Mouse (Mus musculus) monocyte, adult 2 months (primary cell): ENCODE results near the gene Heatr1.
"Not testable (repeated sequence)": the region's sequence is repeated elsewhere in the genome, so short reads cannot be mapped to it uniquely, and the experiment has no call there.

Source experiments
- DNase-seq, 2 experiments: peaks; one replicate each; pipeline ENCODE4 v3.0.0; 2022; ENCODE audit warnings: low spot score in 2 of 2, low read depth in 1 of 2

The Heatr1 gene

DNA sequence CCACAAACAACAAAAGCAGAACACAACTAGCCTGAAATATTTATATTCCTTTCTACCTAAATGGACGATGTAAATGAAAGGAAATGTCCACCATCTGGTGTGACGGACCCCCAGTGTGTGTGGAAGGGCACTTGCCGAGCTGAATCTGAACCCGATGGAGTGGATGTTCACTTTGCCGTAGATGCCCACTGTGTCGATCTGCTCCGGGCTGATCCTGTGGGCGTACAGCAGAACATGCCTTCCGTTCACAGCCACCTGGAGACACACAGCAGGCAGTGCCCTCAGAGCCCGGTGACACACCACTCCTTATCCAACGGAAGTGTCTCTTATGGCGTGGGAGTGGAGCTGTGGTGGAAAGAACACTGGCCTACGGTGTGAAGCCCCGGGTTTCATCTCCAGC is 58.3 kb downstream of the Heatr1 start:
- DNase-seq, result no peak

DNA sequence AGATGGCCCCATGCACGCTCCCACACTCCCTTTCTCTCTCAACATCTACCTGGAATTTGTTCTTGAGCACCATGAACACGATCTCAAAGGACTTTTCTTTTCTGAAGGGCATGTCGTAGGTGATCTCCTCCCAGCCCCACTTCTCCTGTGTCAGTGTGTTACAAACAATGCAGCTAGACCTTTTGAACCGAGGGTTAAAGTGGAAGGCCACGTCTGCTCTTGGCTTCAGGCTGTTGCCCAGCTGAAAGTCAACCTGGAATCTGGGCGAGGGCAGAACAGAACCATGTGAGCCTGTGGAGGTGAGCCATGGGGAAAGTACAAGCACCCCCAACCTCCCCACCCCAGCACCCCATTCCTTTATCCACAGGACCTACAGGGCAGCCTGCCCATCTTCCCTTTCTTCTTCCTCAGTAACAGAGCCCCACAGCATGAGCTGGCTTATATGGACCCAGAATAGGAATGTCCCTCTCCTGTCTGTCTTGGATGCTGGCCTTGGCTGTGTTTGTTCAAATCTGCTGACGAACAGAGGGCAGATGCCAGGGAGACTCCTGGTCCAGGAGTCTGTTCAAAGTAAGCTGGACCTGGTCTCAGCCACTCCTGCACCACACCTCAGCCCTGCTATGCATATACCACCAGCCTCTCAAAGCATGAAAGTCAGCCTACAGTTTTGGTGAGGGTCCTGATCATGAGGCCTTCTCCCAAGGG is 60.0 kb downstream of the Heatr1 start:
- DNase-seq, result no peak

DNA sequence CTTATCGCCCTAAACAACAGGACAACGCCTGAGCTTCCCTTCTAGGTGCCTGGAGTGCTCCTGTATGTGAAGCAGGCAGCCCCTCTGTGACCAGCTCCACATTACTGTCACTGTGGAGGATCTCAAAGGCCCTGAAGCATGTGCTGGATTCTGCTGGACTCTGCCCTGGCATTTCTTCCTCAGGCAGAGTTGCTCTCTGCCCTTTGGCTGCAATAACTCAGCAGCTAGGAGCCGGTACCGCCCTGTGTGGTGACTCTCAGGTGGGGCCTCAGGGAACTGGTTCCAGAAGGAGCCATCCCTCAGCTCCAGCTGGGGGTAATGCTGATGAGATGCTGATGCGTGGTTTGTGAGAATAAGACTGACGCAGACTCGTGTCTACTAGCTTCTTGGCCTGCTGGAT is 61.9 kb downstream of the Heatr1 start:
- DNase-seq, result no peak

DNA sequence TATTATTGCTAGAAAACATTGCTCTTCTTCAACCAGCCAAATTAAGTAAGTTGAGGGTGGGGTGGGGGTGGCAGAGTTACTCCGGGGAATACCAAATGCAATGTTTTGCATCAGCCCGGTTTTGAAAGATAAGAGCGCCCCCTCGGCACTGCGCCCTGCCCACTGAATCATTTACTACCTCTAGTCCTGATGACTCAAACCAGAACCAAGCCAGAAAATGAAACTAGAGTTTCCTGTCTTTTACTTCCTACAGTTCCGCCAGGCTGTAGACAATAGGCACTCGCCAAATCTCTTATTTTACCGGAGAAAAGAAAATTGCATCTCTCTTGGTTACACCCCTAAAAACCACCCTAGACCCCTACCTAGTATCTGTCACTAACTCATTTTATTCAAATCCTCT is 65.6 kb downstream of the Heatr1 start:
- peak in 1 of 2 experiments; percentile 30 for DNase-seq

DNA sequence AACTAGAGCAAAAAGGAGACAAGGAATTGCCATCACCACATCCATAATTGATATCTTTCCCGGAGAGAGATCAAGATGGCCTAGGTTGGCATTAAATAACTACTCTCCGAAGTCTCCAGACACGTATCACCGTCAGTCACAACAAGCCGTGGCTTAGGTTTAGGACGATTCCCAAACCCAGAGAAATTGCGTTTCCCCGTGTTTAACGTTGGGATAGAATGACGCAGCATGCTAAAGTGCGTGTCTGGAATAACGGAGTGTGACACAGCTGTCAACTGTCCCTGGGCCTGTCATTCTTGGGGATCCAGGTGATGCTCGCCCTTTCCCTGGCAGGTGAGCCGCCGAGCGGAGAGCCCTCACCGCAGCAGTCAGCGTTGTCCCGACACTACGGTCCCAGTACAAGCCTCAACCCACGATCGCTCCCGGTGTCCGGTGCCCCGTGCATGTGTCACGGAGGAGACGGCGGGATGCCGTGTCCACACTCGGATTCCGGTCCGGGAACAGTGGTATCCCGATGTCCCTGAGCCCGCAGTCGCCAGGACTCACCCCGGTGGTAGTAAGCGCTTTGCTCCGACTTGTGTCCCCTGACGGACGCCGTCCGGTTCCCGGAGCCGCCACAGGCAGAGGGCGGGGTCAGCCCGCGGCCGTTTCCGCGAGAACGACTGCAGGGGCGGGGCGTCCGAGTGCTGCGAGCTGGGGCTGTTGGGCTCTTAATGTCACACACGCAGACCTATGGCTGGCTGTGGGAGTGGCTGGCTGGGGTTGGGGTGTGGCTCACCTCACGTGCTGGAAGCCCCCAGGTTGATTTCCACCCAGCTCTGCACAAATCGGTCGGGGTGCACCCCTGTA is 66.3 kb downstream of the Heatr1 start:
- peak; percentile 84 to 87 for DNase-seq

DNA sequence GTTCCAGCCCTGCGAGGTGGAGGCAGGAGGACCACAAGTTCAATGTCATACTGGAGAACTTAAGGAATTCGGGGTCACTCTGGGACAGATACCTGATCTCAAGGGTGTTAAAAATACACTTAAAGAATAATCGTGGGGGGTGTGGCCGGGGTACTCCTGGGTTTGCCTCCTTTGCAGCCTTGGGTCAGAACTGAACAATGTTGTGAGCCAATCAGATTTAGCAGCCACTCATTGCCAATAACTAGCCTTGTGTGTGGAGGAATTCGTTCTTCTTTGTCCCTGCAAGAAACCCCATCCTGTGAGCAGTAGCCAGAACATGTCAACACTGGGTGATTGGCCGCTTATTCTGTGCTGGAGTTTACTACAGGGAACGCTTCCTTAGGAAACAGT is 66.9 kb downstream of the Heatr1 start:
- no peak for DNase-seq

DNA sequence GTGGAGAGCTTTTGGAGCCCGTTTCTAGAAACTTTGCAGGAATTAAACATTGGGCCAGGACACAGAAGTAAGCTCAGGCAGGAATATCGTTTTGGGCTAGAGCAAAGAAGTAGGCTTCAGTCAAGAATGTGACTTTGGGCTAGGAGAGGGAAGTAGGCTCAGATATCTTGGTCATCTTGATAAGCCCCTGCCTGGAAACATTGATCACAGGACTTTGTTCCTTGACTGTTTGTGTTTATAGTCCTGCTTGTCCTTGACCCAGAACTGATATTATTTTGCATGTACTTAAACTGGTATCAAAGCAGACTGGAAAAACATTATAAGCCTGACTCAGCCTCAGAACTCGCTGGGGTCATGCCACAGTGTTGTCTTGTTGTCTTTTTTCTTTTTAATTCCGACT is 67.8 kb downstream of the Heatr1 start:
- DNase-seq, result no peak

DNA sequence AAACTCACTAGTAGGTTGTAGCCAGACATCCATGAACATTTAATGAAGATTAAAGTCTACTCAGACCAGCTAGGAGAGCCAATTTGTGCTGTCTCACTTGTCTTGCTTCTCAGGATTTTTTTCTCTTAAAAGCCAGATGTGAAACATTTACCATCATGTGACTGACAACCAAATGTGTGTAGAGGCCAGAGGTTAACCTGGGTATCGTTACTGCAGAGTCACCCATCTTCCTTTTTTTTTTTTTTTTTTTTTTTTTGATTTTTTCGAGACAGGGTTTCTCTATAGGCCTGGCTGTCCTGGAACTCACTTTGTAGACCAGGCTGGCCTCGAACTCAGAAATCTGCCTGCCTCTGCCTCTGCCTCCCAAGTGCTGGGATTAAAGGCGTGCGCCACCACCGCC is 69.3 kb downstream of the Heatr1 start:
- not testable (repeated sequence) for DNase-seq

DNA sequence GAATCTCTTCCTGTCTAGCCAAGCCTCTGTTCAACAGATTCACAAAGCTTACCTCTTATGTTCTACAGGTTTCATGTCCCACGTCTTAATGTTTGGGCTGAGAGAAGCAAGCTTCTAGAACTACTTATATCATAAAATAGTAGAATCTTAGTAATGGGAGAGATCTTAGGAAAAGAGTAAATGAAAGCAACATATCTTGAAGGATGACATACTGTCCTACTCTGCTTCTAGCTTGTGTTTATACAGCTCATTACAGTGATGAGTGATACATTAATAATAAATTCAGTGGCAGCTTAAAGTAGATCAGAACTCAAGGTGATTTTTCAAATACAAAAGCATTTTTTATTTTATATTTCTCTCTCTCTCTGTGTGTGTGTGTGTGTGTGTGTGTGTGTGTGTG is 70.0 kb downstream of the Heatr1 start, which contains the start of gene Lgals8:
Gene Lgals8, minus strand, starts transcription at position 101 of the 400 bp plus-strand sequence.
- DNase-seq, result no peak

DNA sequence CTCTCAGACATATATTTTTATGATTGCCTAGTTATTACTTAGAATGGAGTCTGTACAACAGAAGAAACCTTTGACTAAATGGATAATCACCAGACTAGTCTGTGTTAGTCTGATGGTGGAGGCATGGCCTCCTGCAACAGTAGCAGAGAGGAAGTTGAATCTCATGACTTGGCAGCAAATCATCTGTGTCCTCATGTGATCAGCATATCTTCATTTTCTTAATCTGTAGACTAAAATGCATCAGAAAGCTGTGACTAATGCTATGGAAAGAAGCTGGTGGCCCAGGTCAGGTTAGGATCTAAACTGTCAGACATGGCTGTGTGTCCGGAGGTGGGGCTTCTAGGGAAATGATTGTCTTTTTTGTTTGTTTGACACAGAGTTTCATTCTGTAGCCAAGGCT is 73.7 kb downstream of the Heatr1 start:
- peak in 1 of 2 experiments; percentile 14 for DNase-seq

DNA sequence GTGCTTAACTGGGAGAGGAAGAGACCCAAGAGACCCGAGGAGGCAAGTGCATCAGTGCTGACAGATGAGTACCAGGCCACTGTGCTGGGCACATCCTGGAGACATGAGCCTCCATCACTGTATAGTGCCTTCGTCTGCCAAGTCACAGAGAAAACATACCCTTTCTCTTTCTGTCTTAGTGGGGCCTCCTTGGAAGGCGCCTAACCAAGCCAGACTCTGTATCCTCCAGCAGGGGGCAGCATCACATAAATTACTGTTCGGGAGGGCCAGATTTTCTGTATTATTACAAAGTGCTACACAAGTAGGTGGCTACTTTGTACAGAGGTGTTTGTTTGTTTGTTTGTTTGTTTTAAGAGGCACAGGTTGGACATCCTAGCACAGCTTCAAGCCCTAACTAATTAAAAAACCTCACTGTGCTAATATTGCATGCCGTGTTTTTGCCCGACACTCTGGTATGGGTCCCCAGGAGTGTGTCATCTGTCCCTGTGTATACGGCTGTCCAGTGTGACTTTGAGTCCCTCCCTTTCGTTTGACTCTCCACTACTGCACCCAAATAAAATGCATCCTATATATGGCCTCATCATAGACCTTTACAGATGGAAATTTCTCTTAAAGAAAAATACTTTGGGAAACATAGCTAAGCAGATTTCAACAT is 79.0 kb downstream of the Heatr1 start:
- DNase-seq, result peak in 1 of 2 experiments; percentile 57

DNA sequence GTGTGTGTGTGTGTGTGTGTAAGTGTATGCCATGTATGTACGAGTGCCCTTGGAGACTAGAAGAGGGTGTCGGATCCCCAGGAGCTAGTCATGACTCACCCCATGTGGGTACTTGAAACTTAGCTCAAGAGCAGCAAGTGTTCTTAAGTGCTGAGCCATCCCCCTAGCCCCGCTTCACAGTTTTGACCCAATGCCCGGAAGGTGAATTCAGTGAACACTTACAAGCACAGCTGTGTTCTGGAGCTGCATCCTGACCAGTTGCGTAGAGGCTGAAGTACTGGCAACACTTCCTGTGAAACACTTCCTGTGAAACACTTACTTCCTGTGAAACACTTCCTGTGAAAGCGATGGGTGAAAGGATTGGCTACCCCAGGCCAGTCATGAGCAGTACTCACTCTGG is 80.4 kb downstream of the Heatr1 start:
- DNase-seq, result no peak

DNA sequence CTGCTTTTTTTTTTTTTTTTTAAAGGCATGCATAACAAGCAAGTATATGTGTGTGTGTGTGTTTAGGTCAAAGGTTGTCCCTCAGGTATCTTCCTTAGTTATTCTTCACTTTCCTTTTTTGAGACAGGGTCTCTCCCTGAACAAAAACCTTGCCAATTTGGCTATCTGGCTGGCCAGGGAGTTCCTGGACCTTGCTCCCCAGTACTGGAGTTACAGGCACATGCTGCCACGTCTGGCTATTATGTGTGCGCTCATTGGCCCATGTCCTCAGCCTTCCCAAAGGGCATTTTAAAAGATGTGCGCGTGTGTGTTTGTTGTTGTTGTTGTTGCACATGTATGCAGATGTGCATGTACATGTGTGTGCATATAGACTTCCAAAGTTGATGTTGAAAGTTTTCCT is 82.1 kb downstream of the Heatr1 start:
- DNase-seq, result no peak

DNA sequence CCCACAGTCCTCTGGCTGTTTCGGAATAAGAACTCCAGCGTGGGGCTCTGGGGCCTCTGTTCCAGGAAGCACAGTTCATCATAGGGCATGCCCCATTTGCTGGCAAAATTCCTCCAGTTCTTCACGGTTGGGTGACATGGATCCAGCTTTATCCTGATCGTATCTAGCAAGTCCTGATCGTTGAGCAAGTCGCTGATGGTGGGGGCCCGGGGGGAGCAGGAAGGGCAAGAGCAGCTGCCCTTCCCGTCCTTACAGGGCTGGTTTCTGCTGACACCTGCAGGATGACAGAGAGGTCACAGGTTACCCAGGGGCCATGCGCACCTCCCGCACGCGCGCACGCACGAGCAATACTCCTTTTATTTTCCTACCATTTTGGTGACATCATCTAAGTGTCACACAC is 83.5 kb downstream of the Heatr1 start:
- DNase-seq, result no peak

DNA sequence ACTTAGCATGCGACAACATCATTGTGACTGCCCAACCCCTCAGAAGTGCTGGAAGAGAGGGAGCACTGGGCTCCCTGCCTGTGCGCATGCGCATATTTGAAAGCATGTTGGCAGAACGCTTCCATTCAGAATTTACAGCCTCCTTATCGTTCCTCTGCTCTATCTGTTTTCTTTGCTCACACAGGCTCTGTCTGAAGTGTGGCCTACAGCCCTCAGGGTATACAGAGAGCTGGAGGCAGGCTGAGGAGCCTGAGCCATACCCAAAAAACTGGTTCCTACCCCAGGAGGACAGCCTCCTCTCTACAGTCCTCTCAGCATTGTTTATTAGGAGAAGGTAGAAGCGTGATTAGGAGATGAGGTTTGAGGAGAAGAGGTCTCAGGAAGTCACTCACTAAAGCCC is 85.0 kb downstream of the Heatr1 start:
- DNase-seq, result no peak

DNA sequence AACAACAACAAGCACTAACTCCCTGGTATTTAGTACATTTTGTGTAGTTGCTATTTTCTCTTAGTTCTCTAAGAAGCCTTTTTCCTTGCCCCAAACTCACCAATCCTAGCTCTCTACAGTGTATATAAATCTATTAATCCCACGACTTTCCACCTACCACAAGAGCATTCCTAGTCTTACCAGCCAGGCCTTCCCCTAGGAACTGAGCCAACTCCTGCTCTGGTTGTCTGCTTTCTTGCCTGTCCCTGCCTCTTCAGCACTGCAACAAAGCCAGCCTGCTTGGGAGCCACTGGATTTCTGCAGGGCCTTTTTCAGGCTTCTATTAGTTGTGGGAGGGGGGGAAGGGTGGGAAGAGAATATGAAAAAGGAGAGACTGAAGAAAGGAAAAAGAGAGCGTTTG is 90.4 kb downstream of the Heatr1 start:
- DNase-seq, result no peak

DNA sequence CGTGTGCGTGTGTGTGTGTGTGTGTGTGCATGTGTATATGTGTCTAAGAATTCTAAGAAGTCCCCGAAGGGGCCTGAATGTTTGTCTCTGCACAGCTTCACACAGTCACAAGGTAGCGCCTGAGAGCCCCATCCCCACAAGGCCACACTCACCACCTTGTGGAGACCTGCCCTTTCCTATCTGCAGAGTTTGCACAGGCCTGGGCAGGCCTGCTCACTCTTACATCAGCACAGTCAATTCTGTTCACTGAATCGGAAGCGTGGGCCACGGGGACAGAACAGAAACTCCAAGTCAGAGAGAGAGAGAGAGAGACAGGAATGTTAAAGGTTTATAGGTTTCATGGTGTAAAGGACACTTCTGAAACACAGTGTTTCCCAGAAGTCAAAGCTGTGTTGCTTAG is 90.8 kb downstream of the Heatr1 start:
- no peak for DNase-seq
